Mouse (Mus musculus): ENCODE measurements around the gene Cog6. TPM values are rescaled to one million over a fixed set of nuclear protein-coding genes. Genes with fewer than 3 reads are reported as not detected.

Gene Cog6
- 46.2 TPM for polyA plus RNA-seq (2015; fragmentation: Illumina TruSeq; extraction: RNeasy Lipid Tissue Mini Kit (QIAGEN cat#74804); ENCODE audit: low read depth, low replicate concordance)

DNA sequence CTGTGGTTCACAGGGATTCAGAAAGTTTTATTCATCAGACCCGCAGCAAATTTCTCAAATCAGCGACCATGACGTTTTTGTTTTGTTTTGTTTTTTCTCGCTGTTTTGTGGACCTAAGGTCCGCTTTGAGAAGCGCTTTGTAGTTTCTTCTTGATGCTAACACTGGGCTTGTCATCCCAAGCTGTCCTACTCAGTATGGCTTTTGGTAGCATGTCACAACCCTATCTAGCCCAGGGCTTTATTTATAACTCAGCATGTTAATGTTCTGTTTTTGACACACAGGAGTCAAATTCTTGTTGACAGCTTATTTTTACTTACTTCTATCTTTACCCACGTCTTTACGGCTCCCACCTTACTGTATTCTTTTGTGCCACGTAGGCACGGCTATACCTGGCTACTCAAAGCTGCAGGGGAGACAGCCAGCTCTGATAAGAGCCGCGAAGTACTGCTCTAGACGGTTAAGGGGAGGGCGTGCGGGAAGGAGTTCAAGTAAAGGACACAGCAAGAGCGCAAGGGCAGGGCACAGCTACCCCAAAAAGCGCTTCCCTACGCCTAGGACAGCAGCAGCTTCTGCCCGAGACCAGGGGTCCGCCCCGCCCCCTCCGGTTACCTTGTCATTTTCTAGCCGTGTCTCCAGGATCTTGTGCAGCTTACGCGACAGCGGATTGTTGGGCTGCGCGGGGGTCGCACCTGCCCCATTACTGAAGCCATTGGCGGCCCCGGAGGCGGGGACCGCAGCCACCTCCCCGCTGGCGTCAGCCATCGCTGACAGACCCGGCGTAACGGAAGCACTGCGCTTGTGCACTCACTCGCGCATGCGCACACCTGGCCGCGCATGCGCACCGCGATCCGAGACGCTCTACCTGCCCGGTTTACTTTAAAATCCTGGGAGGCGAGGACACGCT lies at the start of gene Cog6:
TSS of gene Cog6 (minus strand) at position 802 of the 905 bp plus-strand sequence.

GRCm38 (mm10) chr3:53041411-53042239 lies 24.6 kb upstream of the Cog6 start, which contains the start of gene Lhfp:
Gene Lhfp, plus strand, starts transcription at chr3:53041528.

Other genes starting within 250 kb of the Cog6 start
- gene Lhfp, start 24.3 kb upstream of the Cog6 start, polyA plus RNA-seq (2015; fragmentation: Illumina TruSeq; extraction: RNeasy Lipid Tissue Mini Kit (QIAGEN cat#74804); ENCODE audit: low read depth, low replicate concordance) = 32.3 TPM

All from brain, adult 10 weeks (tissue).